Mouse (Mus musculus) monocyte, adult 2 months (primary cell): ENCODE measurements around the gene Grik2.

ENCODE experiments used
- DNase-seq, 2 experiments: peaks; one replicate each; pipeline ENCODE4 v3.0.0; 2022; ENCODE audit warnings: low spot score in 2 of 2, low read depth in 1 of 2

The Grik2 gene

DNA sequence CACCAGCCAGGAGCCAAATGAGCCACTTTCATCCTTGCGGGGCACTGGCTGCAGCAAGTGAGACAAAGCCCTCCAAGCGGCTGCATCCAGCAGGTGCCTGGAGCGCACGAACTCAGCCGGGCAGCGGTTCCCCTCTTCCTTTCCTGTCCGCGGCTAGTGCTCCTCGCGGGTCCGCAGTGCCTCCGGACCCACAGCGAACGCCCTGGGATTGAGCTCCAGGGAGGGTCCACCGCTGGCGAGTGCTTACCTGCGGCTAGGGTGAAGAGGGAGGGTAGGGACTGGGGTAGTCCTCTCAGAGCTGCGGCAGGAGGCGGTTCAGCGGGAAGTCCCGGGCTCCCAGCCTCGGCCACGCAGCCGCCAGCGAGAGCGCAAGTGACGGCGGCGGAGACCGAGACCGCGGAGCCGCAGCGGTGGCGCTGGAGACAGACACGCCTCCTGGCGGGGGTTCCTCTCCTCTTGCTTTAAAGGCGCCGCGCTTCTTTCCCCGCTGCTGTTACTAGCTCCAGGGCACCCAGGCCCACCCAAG, at the start of gene Grik2:
Gene Grik2 (minus strand): TSS at position 386 of the 526 bp plus-strand sequence.
- no peak for DNase-seq

DNA sequence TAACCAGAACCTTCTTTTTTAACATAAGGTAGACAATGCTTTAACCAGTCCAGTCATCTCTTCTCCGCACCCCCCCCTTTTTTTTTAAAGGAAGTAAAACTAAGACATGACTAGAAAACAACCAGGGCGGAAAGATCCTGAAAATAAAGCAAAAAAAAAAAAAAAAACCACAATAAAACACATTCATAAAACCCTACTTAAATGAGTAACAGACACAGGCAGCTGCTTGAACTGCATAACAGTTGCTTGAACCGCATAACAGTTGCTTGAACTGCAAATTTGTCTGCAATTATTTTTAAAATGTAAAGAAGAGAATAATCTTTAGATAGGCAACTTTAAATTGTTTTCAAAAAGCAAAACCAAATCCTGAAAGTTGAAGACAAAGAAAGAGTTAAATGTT, 45.8 kb upstream of the Grik2 start:
- no peak for DNase-seq

DNA sequence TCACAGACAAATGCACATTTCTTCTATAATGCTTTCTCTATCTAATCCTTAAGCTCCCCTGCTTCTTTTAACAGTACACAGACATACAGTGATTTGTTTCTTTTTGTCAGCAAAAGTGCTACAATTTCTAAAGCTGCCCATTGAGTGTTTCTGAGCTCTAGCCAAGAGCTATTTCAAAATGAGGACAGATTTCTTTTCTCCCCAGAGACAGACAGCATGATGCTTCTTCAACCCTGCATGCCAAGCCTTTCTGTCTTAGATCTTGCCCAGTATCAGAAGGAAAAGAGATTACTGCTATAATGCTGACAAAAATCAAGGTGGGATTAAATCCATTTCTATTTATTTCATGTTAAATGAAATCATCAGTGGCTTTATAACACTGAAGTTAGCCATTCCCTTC, 18.7 kb upstream of the Grik2 start:
- DNase-seq, result no peak

DNA sequence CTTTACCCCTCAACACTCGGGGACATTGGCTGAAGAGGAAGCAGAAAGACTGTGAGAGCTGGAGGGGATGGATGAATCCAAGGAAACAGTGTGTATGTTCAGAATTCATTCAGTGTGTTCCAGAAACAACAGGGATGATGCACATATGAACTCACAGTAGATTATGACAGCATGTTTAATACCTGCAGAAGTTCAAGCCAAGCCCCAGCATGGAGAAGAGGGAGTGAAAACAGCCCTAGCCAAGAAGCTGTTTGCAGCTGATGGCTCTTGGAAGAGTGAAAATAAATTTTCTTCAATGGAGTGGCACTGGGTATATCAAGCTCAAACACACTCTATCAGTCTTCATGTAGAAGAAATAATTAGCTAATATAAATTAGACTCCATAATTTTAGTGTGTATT, 12.4 kb upstream of the Grik2 start:
- no peak for DNase-seq

DNA sequence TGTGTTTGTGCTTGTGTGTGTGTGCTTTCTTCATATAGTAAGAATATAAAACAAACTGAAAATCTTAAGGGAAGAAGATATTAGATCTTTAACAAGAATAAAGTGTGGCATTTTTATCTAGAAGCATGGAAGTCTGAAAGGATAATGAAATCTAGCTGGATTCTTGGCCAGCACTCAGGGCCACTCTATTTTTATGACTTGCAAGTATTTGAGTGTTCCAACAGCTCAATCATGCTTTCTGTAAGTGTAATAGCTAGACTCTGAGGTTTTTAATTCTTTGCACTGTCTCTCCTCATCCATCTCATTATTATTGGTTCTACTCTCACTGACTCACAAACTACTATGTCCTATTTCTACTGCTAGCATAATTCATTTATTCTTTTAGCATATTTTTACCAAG, 5.6 kb upstream of the Grik2 start:
- DNase-seq, result no peak

DNA sequence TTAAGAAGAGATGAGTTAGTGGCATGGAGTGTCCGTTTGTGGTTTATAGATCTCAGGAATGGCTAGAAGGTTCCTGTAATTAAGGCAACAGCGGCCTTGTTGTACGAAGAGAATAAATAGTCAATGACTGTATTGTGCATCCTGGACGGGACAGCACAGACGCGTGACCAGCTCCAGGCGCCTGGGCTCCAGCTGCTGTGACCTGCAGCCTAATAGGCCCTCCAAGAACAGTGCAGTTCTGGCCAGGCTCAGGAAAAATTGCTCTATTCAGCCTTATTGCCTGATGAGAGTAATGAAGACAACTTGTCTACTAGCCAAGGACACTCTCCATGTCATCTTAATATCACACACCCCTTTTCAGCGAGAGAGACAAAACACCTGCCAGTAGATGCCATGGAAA, 1.8 kb upstream of the Grik2 start:
- DNase-seq, result no peak

DNA sequence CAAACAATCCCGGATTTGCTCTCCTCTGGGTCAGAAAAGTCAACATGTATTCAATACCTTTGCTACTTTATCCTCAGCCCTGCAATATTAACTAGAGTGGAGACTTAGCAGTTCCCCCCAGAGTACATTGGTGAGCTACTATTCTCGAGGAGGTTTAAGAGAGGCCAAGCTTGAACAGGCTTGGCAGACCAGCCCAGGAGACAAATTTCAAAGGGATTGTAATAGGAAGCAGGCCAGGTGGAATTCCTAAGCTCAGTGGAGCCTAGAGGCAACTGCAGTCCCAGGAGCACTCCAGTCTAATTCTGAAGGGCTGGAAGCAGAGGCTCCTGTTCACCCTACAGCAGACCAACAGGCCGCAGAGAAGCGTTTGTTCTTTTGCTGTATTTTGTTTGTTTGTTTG, 1.1 kb upstream of the Grik2 start:
- DNase-seq, result no peak

DNA sequence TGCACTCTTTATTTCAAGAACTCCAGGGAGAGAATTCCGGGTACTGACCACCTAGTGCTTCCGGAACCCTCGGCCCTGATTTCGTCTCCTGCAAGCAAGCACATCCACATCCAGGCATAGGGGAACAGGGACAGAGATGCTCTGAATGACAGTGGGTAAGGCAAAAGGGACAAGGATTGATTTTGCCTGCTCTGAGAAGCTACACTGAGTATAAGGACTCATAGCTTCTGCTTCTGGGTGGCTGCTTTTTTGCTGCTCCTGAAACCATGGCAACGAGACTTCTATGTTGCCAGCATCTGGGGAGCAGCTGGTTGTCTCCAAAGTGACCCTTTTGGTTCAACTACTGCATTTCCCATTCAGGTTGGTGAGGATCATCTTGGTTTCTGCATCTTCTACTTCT, 348 bp upstream of the Grik2 start:
- DNase-seq, result no peak

DNA sequence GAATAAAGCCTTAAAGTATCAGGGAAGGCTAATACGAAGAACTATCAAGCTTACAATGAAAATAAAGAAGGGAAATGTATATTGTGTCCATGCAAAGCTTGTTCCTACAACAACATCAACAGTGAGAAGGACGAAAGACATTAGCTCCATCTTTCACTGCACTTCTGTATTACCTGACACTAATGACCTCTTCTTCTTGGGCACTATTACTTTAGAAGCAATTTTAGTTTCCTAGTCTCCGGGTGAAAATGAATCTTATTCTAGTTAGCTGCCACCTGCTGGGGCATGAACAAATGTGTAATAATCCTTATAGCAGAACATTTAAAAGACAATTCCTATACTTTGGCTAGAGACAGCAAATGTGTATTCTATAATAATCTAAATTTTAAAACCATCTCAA, 1.9 kb downstream of the Grik2 start:
- no peak for DNase-seq

DNA sequence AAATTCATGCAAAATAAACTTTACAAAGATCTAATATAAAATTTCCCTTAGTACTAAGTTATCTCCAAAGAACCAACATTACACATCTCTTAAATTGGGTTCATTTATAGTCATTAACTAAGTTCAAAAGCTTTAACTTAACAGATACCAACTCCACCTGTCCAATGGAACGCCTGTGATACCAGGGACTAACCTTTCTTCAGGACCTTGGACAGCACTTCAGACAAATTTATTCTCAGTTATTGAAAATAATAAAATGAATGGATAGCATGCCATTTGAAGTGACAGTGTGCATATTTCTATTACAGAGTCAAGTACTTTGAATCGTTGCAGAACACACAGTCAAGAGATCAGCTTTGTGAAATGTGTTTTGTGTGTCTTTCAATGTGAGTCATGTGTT, 3.1 kb downstream of the Grik2 start:
- DNase-seq, result no peak

DNA sequence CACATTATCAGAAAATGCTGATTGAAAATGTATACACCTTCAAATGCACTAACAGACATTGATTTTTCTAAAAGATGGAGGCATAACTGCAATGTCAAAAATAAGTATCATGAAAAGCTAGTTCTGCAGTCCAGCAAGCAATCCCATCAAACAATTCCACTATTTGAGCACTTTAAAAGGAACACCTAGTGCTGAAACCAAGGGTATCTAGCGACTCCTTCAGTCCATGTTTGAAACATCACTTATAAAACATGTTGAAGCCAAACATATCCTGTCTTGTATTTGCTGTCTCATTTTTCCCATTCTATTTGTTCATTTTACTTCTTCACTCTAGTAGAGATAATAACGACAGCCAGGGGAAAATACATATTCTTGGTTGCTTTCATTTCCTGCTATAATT, 3.7 kb downstream of the Grik2 start:
- no peak for DNase-seq

DNA sequence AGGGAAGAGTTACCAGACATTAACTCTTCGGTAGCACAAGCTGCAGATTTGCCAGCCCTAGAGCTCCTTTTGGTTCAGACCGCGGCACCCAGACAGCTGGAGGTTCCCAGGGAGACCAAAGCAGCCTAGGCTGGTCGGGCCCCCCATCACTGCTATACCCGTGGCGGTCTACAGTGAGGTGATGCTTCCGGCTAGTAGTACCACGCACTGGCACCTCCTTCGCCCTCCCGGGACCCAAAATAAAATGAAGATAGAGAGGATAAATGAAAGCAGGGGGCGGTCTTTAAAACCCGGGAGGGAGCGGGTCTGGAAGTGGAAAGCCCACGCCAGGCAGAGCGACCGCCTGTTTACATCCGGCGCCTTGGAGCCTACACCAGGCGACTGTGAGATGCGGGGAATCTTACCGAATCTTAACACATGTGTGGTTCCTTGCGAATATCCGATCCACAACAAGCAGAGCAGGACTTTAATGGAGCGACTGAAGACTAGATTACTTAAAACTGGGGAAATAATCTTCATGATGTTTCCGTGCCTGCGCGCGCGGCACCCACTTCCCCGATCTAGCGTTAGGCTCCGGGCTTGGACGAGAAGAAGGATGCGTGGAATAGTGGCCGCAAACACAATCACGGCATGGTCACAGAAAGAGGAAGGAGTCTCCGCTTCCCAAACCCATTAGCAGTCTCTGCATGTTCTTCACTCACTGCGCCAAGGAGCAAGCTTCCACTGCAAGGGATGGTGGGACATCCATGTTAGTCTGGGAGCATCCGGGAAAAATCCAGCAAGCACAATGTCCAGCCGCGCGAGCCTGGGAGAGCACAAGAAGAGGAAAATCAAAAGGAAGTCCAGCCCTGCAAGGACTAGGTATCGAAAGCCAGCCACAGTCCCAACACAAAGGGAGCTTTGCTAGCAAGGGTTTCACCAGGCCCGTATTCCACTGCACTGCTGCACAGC, 5.5 kb downstream of the Grik2 start:
- DNase-seq, result no peak

DNA sequence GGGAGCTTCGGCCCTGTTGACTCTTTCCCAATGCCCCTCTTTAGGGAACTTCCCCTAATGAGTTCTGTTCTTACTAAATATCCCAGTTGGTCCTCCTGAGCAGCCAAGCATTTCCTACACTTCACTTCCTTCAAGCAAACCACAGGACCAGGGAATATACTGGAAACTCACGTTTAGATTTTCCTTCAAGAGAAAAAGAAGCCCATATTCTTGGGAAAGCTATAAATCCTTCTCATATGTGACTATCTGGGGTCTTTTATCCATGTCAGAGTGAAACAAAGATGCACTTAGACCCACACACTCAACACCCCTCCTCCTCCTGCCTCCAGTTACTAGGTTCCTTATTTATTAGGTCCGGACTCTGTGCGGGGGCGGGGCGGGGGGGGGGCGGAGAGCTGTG, 6.5 kb downstream of the Grik2 start:
- no peak for DNase-seq

DNA sequence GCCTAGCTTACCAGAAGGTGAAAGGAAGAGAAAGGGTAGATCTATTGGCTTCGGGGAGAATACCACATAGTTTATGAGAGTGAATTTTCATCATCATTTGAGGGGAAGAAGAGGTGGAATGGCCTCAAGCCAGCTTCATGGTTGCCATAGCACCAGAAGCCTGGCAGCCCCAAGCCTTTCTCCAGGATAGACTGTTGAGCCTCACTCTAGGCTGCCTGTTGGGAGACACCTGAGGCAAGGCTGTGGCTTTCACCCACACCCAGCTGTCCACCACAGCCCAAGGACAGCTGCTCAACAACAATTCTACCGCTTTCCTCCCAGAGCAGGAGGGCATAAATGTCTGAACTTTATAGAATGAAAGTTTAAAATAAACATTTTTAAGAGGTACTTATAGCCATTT, 8.1 kb downstream of the Grik2 start:
- no peak for DNase-seq

DNA sequence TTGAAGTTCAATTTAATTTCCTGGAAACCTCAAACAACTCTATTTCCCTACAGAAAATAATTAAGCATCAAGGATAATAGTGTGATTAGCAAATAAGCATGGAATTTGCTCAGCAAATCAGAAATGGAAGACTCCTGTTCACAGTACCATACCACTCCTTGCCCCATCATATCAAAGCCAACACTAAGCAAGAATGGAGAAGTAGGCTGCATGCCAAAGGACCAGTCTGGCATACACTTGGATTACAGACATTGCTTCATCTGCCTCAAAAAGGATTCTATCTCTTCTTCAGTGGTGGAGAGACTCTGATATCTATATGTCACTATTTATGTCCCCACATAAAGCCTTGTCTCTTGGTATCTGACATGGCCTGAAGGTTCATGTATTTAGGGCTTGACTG, 19.7 kb downstream of the Grik2 start:
- DNase-seq, result no peak

DNA sequence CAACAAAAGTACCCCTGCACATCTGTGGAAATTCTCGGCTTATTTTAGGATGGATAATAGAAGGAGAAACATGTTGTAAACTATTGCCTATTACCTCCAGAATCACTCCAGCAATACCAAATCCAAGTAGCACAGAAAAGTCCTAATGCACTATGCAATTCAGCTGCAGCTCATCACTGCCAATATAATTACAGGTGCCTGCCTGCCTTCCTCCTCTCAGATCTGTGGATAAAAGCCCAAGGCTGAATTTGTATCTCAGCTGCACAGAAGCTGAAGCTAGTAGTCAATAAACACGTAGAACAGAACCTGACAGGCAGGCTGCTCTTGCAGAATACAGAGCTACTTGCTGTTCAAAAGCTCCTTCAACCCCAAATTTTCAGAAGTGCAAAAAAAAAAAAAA, 21.0 kb downstream of the Grik2 start:
- DNase-seq, result no peak

DNA sequence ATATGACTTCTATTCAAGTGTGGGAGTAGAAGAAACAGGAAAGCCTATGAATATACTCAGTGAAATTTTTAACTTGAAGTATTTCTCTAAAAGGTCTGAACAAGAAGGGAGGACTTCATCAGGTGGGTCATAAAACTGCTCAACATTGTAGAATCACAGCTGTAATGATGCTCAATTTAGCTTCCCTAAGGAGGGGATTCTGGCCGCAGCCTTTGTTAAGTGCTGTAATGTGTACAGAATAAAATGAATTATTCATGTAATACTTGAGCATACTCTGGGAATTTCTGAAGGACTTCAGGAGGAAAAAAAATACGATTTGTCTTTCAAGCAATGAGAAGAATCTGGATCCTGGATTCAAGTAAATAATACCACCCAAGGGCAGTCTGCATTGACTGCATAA, 26.0 kb downstream of the Grik2 start:
- DNase-seq, result no peak

DNA sequence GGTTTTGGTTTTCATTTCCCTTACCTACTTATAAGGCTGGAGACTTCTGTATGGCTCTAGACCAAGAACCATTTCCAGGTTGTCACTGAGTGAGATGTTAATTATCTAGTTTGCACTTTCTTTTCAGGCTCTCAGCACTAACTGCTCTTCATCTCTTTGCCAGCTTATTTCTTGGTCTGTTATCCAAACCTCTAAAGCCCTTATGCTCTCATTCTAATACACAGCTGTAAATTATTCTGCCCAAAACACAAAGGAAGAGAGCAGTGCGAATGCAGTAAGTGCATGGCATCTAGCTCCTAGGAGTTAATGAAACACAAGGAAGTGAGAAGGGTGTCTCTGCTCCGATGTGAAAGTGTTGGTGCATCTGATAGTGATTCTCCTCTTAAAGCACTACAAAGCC, 36.8 kb downstream of the Grik2 start:
- no peak for DNase-seq

DNA sequence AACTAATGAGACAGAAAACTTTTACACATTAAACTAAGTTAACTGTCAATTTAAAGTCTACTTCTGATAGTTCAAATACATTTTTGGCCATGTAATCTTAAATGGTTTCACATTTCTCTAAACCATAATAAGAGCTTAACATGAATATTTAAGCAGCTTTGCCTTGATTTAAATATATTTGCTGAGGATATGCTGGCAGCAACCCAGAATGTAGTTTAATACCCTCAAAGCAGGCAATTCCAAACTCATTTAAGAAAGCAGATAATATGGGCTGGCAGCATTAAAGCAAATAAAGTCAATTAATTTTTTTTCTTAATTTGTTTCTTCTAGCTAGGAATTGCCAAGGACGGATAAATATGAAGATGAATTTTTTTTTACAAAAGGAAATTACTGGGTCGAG, 56.7 kb downstream of the Grik2 start:
- DNase-seq, result no peak

DNA sequence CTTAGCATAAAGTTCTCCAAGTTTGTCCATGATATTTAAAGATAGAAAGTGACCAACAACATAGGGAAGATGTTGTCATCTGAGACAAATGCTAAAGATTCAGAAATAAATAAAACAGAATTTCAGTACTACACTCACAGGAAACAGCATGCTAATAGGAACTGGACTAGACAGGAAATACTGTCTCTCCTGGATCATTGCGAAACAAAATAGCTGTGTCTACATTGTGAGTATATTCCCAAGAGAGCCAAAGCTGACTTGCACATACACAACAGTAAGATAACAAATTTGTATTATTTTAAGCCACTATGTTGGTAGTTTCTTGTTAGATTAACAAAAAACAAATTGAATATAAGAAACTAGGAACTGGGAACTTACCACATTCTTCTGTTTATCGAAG, 64.9 kb downstream of the Grik2 start:
- no peak for DNase-seq

DNA sequence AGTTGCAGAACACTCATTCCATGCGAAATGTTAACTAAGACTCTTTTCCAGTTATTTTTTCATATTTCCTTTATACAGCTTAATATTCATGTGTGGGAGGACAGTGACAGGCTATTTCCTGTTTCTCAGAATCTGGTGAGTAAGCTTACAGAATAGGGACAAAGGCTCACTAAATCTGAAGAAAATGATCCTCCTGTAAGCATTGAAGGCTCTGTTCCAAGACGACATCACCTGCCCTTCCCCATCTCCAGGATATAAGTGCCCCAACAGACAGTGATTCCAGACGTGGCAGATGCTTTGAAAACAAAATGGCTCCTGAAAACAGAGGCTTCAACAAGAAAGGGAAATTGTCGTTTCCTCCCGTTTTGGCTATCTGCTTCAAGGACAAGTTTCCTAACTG, 71.7 kb downstream of the Grik2 start:
- DNase-seq, result no peak

DNA sequence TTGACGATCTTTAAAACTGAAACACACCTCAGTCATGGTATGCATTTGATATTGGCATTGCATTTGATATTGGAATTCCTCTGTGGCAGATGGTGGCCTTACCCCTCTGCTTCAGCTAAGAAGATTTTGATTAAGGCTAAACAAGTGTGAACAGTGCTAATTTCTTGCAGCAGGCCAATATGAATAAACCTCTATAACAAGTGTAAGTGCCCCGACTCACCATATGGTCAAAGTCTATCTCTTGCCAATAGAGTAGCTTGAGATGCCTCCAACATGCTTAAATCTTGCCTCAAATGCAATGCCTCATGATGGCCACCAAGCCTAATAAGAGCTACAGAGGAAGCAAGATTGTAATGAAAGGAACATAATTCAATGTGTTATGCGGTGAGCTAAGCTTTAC, 78.8 kb downstream of the Grik2 start:
- DNase-seq, result no peak

DNA sequence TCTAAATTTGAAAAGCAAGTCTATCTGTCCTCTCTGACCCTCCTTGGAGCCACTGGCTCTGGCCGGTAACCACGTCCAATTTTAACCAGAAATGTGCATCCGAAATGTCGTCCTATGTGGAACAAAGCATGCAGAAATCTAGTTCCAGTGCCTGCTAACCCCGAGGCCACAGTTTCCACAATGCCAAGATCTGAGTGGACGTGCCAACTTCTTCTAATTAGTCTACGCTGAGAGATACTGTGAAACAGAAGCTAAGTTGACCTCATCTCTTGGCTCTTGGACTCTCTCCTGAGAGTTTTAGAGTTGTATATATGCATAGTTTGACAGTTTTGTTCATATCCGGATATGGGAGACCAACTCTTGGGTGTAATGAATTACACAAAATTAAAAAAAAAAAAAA, 84.1 kb downstream of the Grik2 start:
- DNase-seq, result no peak
